Mouse (Mus musculus) gastrocnemius, postnatal 10 days (tissue): ENCODE data around the gene Plppr1. TPM values are rescaled to one million over a fixed set of nuclear protein-coding genes. Genes with fewer than 3 reads are reported as not detected.
"Not testable (repeated sequence)": the region's sequence is repeated elsewhere in the genome, so short reads cannot be mapped to it uniquely, and the experiment has no call there.

Experiments
- DNase-seq: peaks from one replicate; pipeline ENCODE4 v3.0.0; 2021; ENCODE audit warnings: mixed read lengths
- total RNA-seq, 2 experiments: library from RNA; stranded (reverse); gene quantifications; 2 replicates each; pipeline ENCODE4 v1.2.3; 2021

The Plppr1 gene
- total RNA-seq, 2 experiments from 2014 or later = 0.21 to 0.32 TPM

DNA sequence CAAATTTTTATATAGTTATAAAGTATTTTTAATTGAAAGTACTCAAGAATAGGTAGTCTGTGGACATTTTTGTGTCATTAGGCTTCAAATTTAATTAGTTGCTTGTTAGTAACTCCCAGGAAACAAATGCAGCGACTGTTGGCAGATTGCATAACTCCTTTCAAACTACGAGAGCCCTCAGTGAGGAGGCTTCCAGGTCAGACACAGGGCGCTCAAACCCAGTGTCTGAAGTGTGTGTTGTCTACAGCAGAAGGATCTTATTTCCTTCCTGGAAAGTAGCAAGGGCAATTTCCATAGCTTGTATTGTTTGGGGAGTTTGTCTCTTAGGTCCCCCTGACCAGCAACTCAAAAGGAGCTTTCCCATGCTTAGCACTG lies 173.9 kb downstream of the Plppr1 start:
- no peak for DNase-seq

DNA sequence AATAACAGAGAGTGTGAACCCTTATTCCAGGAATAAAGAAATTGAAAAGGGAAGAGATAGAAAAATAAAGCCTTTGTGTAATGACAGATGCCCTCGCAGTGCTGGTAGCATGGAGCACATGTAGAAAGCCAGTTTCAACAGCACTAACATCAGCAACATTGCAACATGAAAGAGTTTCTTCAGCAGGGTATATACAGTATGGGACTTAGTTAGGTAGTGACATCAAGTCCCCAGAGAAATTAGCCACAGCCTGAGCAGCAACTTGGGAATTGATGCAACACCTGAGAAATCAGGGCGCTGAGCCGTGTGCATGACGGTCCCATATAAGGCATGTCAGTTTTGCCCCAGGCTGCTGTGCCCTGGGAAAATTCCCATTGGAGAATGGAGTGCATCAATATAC lies 179.0 kb downstream of the Plppr1 start:
- DNase-seq = no peak

DNA sequence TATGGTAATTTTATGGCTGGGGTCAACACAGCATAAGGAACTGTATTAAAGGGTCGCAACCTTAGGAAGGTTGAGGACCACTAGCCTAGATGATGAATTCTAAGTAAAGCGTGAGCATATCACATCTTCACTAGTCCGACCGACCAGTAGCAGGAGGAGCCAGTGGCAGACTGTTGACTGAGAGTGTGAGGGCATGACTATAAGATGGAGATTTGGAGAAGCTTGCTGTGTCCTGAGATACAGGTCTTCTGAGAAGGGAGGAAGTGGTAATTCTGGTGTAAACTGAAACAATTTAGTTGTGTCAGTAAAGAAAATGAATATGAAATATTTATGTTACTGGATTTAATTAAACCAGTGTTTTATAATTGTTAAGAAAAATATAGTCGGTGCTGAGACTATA lies 180.4 kb downstream of the Plppr1 start:
- DNase-seq = no peak

DNA sequence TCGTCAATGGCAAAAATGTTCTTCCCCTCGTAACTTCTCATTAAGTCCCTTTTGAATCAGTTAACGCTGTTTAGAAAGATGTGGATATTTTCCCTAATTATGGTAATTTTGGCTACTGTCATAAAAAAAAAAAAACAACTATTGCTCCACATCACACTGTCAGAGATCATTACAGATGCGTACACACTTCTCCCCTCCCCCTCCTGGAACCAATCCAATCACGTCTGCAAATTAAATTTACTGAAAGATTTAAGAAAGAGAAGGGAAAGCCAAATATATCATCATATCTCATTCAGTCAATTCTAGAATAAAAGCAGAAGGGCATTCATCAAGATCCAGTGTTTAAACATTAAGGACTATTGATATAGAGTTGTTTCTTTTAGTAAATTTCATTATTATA lies 185.7 kb downstream of the Plppr1 start:
- DNase-seq = no peak

DNA sequence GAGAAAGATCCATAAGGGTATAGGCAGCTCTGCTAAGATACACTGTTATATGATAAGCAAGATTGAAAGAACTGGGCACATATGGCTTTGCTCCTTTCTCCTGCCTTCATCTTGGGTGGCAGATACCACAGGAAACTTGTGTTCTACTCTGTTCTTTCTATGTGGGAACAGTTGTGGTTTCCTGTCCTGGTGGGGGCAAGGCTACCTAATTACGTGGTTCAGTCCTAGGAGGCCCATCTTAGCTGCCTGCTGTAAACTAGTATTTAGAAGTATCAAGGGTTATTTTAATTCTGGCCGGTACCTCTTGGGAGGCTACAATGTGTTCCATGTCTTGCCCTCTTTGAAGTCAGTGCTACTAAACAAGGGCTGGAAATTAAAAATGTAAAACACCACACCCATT lies 186.2 kb downstream of the Plppr1 start:
- no peak for DNase-seq

DNA sequence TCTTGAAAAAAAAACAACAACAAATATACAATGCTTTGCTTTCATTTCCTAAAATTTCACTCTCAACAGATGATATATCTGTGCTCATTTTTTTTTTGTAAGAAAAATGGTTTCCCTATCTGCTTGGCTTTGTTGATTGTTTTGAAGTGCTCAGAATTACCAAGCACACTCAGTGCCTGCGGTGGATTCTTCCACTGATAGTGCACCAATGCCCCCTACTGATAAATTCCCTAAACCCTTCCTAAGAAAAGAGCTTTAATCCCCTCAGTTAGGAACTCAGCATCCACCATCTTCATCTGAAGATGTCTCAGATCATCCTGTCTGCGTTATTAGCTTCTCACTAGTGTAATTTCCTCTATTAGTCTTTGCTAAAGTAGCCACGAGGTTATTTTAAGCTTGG lies 192.2 kb downstream of the Plppr1 start:
- no peak for DNase-seq

DNA sequence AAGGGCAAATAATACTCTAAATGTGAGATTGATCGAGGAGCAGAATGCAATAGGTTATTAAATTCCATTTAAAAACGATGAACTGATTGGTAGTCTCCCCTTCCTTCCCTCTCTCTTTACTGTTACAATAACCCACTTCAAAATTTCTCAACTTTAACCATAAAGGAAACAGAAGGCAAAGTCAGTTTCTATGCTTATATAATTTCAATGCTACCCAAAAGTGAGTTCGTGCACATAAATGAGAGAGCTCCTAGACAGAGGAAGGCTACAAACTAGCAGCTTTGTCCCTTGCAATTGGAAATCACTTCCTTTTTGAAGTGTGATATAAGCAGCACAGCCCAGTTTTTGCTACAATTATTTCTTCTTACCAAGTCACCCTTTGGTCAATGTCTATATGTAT lies 193.1 kb downstream of the Plppr1 start:
- DNase-seq = no peak

DNA sequence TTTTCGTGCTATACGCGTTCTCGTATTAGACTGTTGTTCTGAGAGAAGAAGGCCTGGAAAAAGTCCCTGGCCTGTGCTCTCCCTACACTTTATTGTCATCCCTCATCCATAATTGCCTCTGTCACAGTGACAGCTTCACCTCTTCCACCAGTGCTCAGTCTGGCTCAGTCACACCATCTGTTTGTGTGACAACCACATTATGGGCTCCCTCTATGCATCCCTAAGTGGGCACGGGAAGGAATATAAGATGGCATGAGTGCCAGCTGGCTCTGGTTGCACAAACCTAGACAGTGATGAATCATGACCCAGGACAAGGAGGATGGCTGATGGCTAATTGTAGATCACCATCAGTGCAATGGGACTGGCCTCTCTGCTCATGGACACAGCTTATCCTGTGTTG lies 219.4 kb downstream of the Plppr1 start:
- DNase-seq = no peak

DNA sequence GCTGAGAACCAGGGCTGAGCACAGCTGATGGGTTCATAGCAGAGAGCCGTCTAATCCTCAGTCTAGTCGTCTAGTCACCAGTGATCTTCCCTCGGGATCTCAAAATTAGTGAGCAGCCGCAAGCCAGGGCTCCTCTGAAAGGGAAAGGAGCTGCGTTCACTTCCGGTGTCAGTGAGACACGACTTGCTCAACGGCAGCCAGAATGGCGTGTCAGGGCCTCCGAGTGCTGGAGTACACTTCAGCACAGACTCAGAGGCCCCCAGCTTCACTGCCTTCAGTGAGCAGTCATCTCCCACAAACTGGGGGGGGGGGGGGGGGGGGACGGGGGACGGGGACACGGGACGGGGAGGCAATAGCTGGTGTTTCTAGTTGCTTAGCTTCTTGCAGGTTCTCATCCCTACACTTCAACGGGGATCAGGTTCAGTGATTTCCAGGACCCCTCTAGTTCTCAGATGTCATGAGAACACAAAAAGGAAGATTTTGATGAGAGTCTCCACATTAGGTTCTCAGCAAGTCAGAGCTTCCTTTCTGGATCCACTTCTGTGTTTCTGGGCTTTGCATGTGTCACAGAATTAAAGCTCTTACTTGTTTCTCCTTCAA lies 225.7 kb downstream of the Plppr1 start:
- DNase-seq = no peak

DNA sequence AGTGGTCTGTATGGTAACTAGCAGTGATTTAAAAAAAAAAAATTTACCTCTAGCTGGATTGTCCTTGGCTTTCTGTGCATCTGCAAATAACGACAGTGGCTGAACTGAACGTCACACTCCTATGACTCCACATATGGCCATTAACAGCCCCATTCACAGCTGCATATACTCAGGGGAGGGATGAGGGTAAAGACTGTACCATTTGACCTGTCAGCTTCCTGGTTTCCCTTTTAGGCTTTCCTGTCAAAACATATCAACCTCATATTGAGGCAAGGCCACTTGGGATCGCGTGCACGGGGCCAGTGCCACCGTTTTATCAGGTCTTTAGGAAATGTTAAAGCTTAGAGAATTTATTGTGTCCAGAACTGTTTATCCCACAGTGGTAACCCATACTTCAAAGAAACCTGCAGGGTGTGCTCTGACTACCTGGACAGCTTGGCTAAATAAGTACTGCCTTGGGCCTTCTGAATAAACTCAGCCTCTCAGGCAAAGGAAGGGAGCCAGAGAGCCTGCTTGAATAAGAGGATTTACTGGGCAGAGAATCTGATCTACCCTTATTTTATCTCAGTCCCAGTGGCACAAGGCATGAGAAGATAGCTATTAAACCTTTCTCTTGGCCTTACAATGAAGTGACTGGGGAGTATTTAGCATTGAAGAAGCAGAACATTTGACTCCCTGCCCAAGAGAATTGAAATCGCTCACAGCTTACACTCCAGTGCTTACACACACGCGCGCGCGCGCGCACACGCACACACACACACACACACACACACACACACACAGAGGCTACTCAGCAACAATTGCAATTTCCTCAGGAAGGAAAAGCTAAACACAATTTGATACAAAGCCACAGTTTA lies 226.5 kb downstream of the Plppr1 start:
- no peak for DNase-seq

DNA sequence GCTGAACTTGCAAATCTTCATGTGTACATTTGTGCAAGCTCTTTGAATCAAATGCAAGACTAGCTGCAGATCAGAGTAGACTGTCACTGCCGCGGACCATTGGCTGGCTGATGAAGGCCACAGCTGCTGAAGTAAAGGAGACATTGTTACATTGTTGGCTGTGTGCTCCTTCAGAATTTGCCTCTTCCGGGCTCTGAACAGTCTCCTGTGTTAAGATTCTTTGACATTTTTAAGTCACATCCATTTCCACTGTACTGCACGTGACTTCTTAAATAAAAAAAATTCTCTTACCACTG lies 227.1 kb downstream of the Plppr1 start:
- no peak for DNase-seq

DNA sequence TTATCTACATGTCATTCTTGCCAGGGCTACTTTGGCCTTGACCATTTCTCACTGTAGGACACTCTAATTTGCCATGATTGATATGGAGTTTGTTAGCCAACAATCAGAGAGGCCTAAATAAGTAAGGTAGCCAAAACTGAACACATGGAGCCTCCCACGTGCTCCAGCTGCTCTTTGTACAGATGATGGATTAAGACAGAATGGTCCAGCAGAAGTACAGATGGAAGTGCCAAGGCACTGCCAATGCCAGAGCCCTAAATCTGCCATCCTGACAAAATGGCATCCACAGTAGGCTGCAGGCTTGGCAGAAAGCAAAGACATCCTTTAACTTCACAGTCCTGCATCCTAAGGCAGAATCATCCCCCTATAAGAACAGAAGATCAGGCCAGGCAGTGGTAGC lies 237.4 kb downstream of the Plppr1 start:
- DNase-seq = no peak

DNA sequence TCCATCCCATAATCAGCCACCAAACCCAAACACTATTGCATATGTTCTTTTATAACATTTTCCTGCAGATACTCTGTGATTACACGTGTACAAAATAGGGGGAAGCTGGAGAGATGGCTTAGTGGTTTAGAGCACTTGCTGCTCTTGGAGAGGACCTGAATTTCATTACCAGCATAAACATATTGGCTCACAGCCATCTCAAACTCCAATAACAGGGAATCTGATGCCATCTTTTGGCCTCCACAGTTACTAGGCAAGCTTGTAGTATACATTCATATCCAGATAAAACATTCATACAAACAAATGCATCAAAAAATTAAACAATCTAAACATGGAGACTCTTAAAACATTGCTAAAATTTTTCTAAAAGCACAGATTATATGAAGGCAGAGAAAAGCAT lies 240.5 kb downstream of the Plppr1 start:
- no peak for DNase-seq

DNA sequence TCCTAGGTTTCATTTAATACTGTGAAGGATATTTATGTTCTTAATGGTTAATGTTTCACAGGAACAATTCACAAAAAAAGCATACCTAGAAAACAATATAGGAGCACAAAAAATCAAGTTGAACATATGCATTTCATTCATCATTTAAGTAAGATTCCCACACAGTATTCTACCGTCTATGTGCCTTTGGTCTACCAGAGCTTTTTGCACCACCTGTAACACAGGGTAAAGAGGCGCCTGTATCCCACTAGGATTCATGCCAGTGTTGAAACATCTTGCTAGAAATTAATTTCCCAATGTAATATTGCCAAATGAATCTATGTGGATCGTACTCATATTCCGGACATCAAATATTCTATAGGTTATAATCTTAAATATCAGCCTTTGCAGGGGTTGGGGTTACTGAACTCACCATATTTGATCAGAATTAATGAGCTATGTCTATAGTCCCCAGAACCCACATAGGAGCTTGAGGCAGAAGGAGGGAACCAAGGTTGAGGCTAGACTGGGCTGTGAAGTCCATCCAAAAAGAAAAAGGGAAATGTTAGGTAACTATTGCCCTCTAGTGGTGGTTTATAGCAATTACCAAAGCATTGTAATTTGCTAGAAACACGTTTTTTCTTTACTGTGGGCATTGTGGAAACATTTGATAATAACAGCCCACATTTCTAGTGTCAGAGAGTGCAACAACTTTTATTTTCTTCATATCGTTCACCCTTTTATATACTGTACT lies 263.0 kb downstream of the Plppr1 start:
- DNase-seq = no peak

DNA sequence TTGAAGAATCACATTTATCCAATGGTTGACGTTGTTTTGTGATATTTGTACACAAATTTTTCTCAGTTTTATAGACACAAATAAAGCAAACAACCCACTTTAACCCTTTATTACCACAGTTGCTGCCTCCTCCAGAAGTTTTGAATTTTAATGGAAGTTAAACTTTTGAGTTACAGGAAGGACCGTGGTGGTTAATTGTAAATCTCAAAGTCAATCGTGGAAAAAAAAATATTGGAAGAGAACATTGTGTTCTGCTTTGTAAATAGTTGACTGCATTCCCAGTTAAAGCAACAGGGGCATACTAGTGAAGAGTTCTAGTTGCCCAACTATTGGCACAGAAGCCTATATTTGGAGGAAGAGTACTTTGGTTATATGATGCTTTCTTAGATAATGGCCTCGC lies 278.9 kb downstream of the Plppr1 start:
- not testable (repeated sequence) for DNase-seq

DNA sequence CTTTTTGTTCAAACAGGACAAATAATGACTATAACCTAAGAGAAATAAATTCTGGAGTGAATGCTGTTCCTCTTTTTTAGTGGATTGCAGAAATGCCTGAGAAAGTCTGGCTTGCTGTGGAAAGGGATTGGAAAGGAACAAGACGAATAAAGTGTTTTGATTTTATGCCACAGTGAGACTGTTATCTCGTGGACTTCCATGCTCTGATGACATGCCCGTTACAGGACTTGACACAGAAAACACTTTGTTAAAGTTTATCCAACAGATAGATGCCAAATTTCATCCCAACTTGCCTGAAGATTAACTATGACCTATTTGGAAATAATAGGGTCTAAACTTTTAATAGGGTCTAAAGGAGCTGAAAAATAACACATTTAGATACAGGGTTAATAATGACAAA lies 281.0 kb downstream of the Plppr1 start:
- not testable (repeated sequence) for DNase-seq

DNA sequence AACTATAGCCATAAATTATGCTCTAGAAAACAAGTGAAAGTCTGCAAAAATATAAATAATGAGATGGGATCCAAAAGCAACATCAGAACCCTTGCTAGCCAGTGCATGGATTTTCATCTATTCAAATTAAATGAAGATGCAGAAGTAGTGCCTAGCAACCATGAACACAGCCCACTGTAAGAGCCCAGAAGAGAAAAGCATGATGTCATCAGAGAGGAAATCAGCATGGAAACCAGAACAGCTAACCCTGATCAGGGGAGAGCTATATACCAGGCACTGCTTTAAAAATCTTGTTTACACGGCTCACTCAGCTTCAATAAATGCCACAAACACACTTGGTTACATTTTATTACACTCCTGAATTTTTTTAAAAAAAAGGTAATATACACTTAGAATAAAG lies 288.9 kb downstream of the Plppr1 start:
- DNase-seq = not testable (repeated sequence)

DNA sequence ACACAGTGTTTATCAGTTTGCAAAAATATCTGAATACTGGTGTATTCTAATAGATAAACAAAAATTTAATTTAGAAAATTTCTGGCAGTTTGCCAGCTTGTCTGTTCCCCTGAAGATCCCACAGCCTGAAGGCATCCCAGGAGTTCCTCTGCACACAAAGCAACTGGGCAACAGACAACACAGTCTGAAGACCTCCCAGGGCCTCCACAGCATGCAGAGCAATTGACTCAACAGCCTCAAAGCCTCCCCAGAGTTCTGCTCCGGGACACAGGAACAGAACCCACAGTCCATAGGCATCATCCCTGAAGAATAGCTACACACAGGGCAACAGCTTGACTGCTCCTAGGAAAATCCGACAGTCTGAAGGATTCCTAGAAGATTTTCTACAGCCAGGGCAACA lies 289.6 kb downstream of the Plppr1 start:
- DNase-seq = no peak

DNA sequence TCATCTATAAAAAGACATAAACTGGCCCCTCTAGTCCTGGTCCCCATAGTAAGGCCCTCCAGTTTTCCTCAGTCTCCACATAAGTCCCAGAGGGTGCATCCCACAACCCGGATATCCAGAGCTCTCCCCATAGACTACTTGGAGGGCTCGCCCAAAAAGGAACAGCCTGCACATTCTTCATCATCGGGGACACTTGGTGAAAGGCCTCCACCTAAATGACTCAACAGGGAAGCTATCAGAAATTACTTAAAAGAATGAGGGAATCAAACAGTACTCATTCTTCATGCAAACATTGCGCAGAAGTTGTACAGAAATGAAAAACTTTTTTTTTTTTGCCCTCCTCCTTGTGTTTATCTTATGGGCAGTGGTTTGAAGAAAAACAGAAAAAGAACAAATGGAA lies 291.4 kb downstream of the Plppr1 start:
- DNase-seq = no peak

DNA sequence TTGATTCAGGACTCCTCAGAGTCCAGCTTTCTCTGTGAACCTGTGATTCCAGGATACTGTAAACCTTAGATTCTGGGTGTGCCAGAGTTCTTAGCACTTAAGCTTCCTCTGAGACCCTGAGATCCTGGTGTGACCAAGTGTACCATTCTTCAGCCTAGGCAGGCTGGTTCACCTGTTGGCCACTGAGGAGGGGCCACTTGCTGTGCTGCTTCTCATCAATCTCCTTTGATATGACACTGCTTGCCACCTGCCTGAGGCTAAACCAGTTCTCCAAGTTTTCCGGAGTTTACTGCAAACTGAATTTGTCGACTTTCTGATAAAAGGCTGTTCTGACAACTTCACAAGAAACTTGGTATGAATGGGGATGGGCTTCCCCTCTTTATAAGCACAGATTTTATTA lies 298.0 kb downstream of the Plppr1 start:
- DNase-seq = no peak

DNA sequence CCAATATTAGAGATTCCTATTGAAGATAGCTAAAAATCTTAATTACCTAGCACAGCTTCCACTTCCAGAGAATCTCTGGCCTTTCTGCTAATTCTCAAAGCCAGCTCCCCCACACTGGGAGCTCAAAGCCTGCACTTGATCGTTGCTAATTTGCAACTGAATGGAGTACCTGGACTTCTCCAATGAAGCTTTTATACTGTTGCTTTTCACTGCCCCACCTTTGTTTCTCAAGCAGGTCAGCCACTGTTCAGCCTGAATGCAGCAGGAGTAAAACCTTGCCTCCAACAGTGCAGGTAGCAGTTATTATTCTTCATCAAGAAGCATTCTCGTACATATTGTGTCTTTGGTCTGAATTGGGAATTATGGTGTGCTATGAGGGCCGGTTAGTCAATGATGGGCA lies 309.0 kb downstream of the Plppr1 start:
- not testable (repeated sequence) for DNase-seq

DNA sequence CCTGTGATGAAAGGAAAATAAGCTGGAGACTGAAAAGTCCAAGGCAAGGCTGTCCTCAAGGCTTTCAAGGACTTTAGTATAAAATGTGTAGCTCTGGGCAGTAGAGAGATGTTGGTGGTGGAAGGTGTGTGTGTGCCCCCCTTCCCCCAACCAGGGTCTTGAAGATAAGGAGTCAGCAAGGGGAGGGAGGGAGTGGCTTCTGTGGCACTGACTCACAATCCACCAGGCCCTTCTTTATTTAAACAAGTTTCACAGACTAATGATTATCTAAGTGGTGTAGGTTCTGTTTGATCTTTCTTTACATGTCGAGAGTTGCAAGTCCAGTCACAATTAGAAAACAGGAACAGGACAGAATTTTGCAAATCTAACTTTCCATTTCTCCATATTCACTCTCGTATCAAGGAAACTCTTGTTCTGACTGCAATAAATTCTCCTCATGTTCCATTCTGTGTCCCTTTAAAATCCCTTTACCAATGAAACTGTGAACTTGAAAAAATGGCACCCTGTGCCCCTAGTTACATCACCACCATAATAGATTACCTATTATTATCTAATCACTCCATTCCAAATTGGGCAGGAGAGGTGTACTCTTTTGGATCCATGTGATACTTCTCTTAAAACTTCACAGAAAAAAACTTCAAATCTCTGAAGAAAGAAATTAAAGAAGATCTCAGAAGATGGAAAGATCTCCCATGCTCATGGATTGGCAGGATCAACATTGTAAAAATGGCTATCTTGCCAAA lies 324.7 kb downstream of the Plppr1 start:
- DNase-seq = not testable (repeated sequence)

DNA sequence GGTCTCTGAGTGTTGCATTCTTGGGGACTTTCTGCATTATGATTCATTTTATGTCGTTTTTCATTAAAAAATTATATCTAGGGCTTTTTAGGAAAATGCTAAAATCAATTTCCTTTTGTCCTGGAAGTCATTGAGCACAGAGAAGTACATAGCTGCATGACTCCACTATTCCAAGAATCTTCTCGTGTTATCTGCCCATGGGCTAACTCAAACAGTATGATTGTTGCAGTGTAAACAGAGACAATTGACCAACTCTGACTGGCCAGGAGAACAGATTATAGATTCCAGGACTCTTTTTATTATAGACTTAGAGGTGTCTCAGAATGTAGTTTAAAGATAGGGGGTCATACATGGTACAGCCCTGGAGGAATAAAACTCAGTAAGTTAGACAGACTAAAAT lies 327.8 kb downstream of the Plppr1 start:
- no peak for DNase-seq
